Mouse (Mus musculus): ENCODE results near the gene Prkaca. TPM values are rescaled to one million over a fixed set of nuclear protein-coding genes. Genes with fewer than 3 reads are reported as not detected.
A peak's percentile ranks its signal among the peaks of the same experiment; 100 is the strongest.
"Not testable (repeated sequence)": the region's sequence is repeated elsewhere in the genome, so short reads cannot be mapped to it uniquely, and the experiment has no call there.

Gene Prkaca
- polyA plus RNA-seq, 1 experiment from 2014 or later = 156 TPM

DNA sequence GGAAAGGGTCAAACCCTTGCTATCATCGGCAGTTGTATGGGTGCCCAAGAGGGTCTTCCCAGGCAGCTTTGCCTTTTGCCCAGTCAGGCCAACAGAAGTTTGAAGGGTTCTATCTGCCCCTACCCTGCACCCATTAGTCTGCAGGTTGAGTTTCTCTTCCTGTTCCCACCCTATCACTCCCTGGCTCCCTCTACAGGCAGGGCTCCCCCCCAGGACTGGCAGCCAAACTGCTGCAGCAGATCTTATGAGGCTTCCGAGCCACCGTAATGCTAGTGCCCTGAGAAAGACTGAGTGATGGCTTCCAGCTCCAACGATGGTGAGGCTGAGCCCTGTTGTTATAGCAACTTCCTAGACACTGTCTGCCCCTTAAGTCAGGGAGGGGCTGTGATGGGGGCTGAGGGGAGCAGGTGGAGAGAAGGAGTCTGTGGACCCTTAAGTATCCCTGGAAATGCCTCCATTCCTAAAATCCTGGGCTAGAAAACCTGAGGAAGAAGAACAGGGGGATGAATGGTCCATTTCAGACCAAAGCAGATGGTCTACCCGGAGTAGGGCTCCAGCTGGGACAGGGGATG, 4.1 kb downstream of the Prkaca start:
- WGBS = 82% methylated on average over 5 of the region's 5 CpGs
- H3K4me3 ChIP-seq = no peak overlapping the region
- no peak overlapping the region for H3K9ac ChIP-seq
- H3K4me2 ChIP-seq = no peak overlapping the region; the same call in 1 of the 2 replicates
- H3K36me3 ChIP-seq = peaks cover 12% of the 10 kb centered on the region
- H3K27ac ChIP-seq = no peak overlapping the region
- no peak for ATAC-seq (ENCODE audit: borderline replicate concordance, extremely low read depth, low FRiP score, low TSS enrichment)
- H3K4me1 ChIP-seq = peaks cover 40% of the 10 kb centered on the region
- no peaks in the 10 kb centered on the region for H3K9me3 ChIP-seq
- no peaks in the 10 kb centered on the region for H3K27me3 ChIP-seq

DNA sequence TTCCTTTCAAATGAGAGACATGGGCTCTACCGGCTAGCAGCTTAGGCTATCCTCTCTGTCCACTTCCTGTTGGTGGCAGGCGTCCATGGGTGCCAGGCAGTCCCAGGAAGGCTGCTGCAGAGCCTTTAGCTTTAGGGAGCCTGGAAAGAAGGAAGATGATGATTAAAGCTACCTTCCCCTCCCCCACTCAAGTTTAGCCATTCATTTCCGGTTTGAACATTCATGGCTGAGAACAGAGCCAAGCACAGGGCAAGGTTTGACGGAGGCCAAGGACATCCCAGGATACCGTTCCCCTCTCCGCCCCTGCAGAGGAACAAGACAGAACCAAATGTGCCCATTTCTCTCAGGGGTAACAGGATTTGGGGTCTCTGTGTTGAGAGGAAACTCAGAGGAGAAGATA, 4.9 kb downstream of the Prkaca start:
- peak overlapping the region; percentile 33; the same call in 1 of the 2 replicates for H3K27ac ChIP-seq
- peaks cover 18% of the 10 kb centered on the region for H3K36me3 ChIP-seq
- no peaks in the 10 kb centered on the region for H3K9me3 ChIP-seq
- H3K4me1 ChIP-seq = peaks cover 37% of the 10 kb centered on the region
- H3K27me3 ChIP-seq = no peaks in the 10 kb centered on the region
- H3K4me3 ChIP-seq = no peak overlapping the region
- peak overlapping the region; percentile 21; the same call in 1 of the 2 replicates for H3K4me2 ChIP-seq
- H3K9ac ChIP-seq = no peak overlapping the region
- ATAC-seq (ENCODE audit: borderline replicate concordance, extremely low read depth, low FRiP score, low TSS enrichment) = no peak
- 39% methylated on average over 6 of the region's 6 CpGs for WGBS

DNA sequence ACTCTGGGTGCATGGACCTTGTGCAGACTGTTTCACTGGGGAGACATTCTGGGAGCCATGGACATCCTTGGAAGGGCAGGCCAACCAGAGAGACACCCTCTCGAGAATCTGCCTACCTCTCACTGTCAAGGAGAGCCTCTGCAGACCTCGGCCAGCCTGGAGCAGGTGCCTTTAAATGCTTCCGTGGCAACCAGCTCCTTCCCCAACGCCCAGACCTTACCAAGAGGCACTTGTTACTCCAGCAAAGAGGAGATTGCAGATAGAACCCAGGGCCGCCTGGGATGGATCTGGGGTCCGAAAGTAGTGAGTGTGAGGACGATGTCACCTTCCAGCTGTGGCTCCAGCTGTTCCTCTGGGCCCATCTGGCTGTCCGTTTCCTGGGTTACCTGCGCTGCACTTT, 5.4 kb downstream of the Prkaca start:
- Histone ChIP-seq H3K9ac (no peak overlapping the region), H3K9me3 (no peaks in the 10 kb centered on the region), H3K4me1 (peaks cover 37% of the 10 kb centered on the region), H3K36me3 (peaks cover 24% of the 10 kb centered on the region), H3K4me3 (no peak overlapping the region), H3K27ac (peak overlapping the region; percentile 33; the same call in 1 of the 2 replicates), H3K27me3 (no peaks in the 10 kb centered on the region), H3K4me2 (no peak overlapping the region)
- ATAC-seq (ENCODE audit: borderline replicate concordance, extremely low read depth, low FRiP score, low TSS enrichment) = no peak
- 63% methylated on average over 9 of the region's 9 CpGs for WGBS

DNA sequence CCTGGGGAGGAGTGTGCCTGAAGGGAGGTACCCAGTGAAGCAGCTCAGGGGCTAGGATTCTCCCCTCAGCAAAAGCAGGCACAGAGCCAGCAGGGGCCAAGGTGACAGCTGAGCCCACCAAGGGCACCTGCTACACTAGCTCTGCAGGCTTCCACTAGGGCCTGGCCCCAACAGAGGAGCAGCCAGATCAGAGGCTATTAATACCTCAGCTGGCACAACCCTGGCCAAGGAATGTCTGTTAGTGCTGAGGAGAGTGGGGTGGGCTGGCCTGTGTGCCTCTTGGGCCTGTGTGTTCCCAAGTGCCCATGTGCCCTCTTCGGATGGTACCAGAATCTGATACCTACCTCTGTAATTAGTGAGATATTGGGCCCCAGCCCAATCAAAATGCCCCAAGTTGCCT, 7.5 kb downstream of the Prkaca start:
- WGBS = 82% methylated on average over 1 of the region's 1 CpGs
- H3K36me3 ChIP-seq = peaks cover 39% of the 10 kb centered on the region
- H3K9me3 ChIP-seq = no peaks in the 10 kb centered on the region
- H3K4me3 ChIP-seq = no peak overlapping the region
- ATAC-seq (ENCODE audit: borderline replicate concordance, extremely low read depth, low FRiP score, low TSS enrichment) = 0 out of 2 replicates have a peak, but pooled peaks have one; percentile 13
- peaks cover 21% of the 10 kb centered on the region for H3K4me1 ChIP-seq
- no peak overlapping the region for H3K4me2 ChIP-seq
- no peak overlapping the region for H3K9ac ChIP-seq
- no peak overlapping the region for H3K27ac ChIP-seq
- no peaks in the 10 kb centered on the region for H3K27me3 ChIP-seq

DNA sequence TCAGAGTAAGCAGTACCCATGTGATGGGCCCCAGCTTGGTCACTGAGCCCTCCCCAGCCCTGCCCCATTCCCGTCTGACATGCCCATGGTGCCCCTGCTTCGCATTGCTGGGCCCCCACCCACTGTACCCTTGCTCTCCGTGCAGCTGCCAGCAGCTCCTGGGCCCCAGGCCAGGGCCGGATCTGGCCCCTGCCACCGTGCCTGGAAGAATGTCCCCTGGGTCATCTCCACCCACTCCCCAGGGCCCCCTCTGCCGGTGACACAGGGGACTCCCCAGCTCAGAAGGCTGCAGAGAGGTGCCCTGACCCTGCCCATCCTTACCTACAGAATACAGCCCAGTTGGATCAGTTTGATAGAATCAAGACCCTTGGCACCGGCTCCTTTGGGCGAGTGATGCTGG, 8.1 kb downstream of the Prkaca start:
- ATAC-seq (ENCODE audit: borderline replicate concordance, extremely low read depth, low FRiP score, low TSS enrichment) = no peak
- no peak overlapping the region for H3K4me2 ChIP-seq
- H3K27ac ChIP-seq = no peak overlapping the region
- no peak overlapping the region for H3K4me3 ChIP-seq
- no peak overlapping the region for H3K9ac ChIP-seq
- H3K27me3 ChIP-seq = no peaks in the 10 kb centered on the region
- peaks cover 21% of the 10 kb centered on the region for H3K4me1 ChIP-seq
- 76% methylated on average over 8 of the region's 8 CpGs for WGBS
- H3K9me3 ChIP-seq = no peaks in the 10 kb centered on the region
- H3K36me3 ChIP-seq = peaks cover 43% of the 10 kb centered on the region

DNA sequence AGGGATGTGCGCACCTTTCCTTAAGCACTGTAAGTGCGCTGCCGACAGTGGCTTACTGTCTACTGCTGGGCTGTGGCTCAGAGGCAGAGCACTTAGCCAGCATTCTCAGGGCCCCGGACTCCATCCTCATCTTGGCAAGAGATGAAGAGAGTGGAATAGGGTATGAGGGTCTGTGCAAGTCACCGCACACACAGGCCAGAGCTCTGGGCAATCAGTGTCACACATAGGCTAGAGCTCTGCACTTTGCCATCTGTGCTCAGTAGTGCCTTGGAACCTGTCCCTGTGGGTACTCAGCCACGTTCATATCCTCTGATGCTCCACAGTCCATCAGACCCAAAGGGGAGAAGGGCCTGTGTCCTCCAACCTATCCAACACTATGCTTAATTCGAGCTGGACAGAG, 8.7 kb downstream of the Prkaca start:
- ATAC-seq (ENCODE audit: borderline replicate concordance, extremely low read depth, low FRiP score, low TSS enrichment) = no peak
- no peak overlapping the region for H3K27ac ChIP-seq

DNA sequence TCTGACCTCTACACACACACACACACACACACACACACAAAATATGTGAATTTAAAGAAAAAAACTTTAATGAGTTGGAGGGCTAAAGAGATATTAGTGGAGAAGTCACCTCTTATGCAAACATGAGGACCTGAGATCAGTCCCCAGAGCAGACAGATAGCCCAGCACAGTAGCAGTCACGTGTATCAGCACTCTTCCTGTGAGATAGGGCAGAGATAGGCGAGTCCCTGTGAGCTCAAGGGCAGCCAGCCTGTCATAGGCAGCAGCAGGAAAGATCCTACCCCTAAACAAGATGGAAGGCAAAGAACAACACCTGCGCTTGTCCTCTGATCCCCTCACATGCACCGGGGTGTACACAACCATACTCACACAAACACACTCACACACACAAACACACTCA, 9.7 kb downstream of the Prkaca start:
- Histone ChIP-seq H3K4me3 (no peak overlapping the region), H3K9ac (no peak overlapping the region), H3K4me1 (peaks cover 9% of the 10 kb centered on the region), H3K9me3 (no peaks in the 10 kb centered on the region), H3K27ac (no peak overlapping the region), H3K4me2 (no peak overlapping the region), H3K27me3 (no peaks in the 10 kb centered on the region), H3K36me3 (peaks cover 59% of the 10 kb centered on the region)
- no peak for ATAC-seq (ENCODE audit: borderline replicate concordance, extremely low read depth, low FRiP score, low TSS enrichment)
- 77% methylated on average over 4 of the region's 4 CpGs for WGBS

More for the DNA sequence above, 8.7 kb downstream of the Prkaca start:
- Histone ChIP-seq H3K36me3 (peaks cover 50% of the 10 kb centered on the region), H3K27me3 (no peaks in the 10 kb centered on the region), H3K4me2 (no peak overlapping the region), H3K4me1 (peaks cover 18% of the 10 kb centered on the region), H3K9ac (no peak overlapping the region), H3K9me3 (no peaks in the 10 kb centered on the region), H3K4me3 (no peak overlapping the region)
- 89% methylated on average over 7 of the region's 7 CpGs for WGBS

DNA sequence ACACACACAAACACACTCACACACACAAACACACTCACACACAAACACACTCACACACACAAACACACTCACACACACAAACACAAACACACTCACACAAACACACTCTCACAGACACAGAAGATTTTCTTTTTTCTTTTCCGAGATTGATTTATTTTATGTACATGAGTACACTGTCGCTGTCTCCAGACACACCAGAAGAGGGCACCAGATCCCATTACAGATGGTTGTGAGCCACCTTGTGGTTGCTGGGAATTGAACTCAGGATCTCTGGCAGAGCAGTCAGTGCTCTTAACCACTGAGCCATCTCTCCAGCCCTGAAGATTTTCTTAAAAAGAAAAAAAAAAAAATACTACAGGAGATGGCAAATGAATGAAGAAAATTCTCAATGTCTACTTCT, 10.4 kb downstream of the Prkaca start:
- not testable (repeated sequence) for H3K4me3 ChIP-seq; H3K9me3 ChIP-seq; H3K27me3 ChIP-seq; H3K9ac ChIP-seq; H3K4me1 ChIP-seq; H3K27ac ChIP-seq; ATAC-seq (ENCODE audit: borderline replicate concordance, extremely low read depth, low FRiP score, low TSS enrichment); H3K4me2 ChIP-seq
- WGBS = 94% methylated on average over 2 of the region's 2 CpGs
- H3K36me3 ChIP-seq = peaks cover 67% of the 10 kb centered on the region

DNA sequence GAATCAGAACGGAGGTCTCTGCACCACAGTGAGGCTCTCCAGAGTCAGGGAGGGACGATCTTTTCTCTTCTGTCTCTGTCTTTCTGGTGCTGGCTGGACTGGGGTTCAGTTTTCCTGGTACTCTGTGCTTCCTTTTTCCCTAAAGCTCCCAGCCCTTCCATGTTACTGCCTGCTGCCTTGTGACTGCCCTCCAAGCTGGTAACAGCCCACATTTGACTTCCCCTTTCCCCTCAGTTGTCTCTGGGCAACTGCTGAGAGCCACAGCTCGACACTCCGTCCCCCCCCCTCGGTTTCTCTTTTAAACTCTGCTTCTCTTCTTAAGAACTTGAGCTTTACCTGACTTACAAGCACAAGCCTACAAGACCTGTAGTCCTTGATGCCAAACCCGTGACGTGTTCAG, 16.4 kb downstream of the Prkaca start:
- Histone ChIP-seq H3K9me3 (no peaks in the 10 kb centered on the region), H3K36me3 (peaks cover 86% of the 10 kb centered on the region)
- WGBS = 83% methylated on average over 7 of the region's 7 CpGs

DNA sequence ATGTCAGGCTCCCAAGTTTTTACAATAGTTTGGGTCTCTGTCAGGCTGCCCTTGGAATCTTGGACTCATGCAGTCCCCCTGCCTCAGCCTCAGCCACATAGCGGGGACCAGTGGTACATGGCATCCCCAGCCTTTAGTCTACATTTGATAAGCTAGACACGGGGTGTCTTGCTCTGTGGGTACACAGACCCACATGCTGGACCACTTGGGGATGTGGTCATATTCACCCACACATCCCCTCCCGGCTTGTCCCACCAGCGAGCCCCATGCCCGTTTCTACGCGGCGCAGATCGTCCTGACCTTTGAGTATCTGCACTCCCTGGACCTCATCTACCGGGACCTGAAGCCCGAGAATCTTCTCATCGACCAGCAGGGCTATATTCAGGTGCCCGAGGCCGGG, 17.4 kb downstream of the Prkaca start:
- Histone ChIP-seq H3K4me1 (no peaks in the 10 kb centered on the region), H3K27ac (no peak overlapping the region), H3K36me3 (peaks cover 87% of the 10 kb centered on the region), H3K4me2 (no peak overlapping the region), H3K9ac (no peak overlapping the region), H3K27me3 (no peaks in the 10 kb centered on the region), H3K4me3 (no peak overlapping the region), H3K9me3 (no peaks in the 10 kb centered on the region)
- no peak for ATAC-seq (ENCODE audit: borderline replicate concordance, extremely low read depth, low FRiP score, low TSS enrichment)
- 93% methylated on average over 14 of the region's 14 CpGs for WGBS

More for the DNA sequence above, 16.4 kb downstream of the Prkaca start:
- Histone ChIP-seq H3K27me3 (no peaks in the 10 kb centered on the region), H3K4me1 (no peaks in the 10 kb centered on the region), H3K4me2 (no peak overlapping the region), H3K27ac (no peak overlapping the region), H3K9ac (no peak overlapping the region), H3K4me3 (no peak overlapping the region)
- ATAC-seq (ENCODE audit: borderline replicate concordance, extremely low read depth, low FRiP score, low TSS enrichment) = no peak

DNA sequence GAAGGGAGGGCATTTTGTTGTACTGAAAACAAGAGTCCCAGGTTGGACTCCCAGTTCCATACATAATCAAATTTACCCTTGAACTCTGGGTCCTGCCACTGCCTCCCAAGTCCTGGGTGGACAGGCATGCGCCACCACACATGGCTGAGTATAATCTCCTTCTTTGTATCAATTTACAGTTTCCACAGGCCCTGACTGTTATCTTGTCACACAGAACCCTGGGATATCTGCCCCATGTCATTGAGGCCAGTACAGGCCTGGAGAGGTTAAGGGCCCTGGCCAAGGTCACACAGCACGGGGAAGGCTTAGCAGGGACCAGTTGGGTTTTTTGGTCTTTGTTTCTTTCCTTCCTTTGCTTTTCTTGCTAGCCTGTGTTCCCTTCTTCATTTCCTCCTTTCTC, 19.7 kb downstream of the Prkaca start:
- Histone ChIP-seq H3K27ac (no peak overlapping the region), H3K4me2 (no peak overlapping the region), H3K4me1 (peaks cover 7% of the 10 kb centered on the region; the same call in 1 of the 2 replicates), H3K4me3 (no peak overlapping the region), H3K9ac (no peak overlapping the region), H3K36me3 (peaks cover 68% of the 10 kb centered on the region), H3K9me3 (no peaks in the 10 kb centered on the region), H3K27me3 (no peaks in the 10 kb centered on the region)
- ATAC-seq (ENCODE audit: borderline replicate concordance, extremely low read depth, low FRiP score, low TSS enrichment) = no peak
- 83% methylated on average over 2 of the region's 2 CpGs for WGBS

DNA sequence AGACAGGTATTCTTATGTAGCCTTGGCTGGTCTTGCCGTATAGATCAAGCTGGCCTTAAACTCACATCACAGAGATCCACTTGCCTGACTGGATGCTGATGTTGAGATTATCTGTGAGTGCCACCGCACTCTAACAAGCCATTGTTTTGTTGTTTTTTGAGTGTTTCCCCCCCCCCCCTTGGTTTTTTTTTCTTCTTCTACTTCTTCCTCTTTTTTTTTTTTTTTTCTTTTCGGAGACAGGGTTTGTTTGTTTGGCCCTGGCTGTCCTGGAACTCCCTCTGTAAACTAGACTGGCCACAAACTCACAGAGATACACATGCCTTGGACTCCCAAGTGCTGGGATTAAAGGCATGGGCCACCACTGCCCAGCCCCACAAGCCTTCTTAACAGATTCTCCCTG, 21.2 kb downstream of the Prkaca start:
- H3K4me2 ChIP-seq = no peak overlapping the region
- no peak overlapping the region for H3K9ac ChIP-seq
- 76% methylated on average over 3 of the region's 3 CpGs for WGBS
- H3K36me3 ChIP-seq = peaks cover 52% of the 10 kb centered on the region
- no peak overlapping the region for H3K27ac ChIP-seq
- ATAC-seq (ENCODE audit: borderline replicate concordance, extremely low read depth, low FRiP score, low TSS enrichment) = no peak
- no peak overlapping the region for H3K4me3 ChIP-seq
- no peaks in the 10 kb centered on the region for H3K27me3 ChIP-seq
- H3K4me1 ChIP-seq = peaks cover 11% of the 10 kb centered on the region
- no peaks in the 10 kb centered on the region for H3K9me3 ChIP-seq

DNA sequence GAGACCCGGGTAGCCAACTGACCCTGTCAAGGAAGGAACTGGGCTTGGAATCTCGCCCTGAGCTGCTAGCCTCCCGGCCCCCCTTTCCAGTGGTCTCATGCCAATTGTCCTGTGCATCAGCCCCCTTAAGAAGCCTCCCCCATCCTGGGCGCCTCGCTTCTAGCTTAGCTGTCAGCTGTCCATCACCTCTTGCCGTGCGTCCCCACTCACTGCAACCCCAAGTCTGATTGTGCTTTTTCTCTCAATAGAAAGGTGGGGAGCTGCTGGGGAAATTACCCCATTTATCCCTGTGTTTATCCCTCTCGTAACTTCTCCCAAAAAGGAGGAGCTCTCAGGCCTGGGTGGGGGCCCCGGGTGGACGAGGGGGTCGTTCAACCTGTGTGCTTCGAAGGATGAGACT, 23.2 kb downstream of the Prkaca start:
- H3K36me3 ChIP-seq = peaks cover 50% of the 10 kb centered on the region
- no peaks in the 10 kb centered on the region for H3K9me3 ChIP-seq
- peak overlapping the region; percentile 85 for H3K4me3 ChIP-seq
- H3K9ac ChIP-seq = 0 out of 2 replicates have a peak overlapping the region, but pooled peaks have one; percentile 70
- no peaks in the 10 kb centered on the region for H3K27me3 ChIP-seq
- ATAC-seq (ENCODE audit: borderline replicate concordance, extremely low read depth, low FRiP score, low TSS enrichment) = no peak
- peaks cover 31% of the 10 kb centered on the region for H3K4me1 ChIP-seq
- H3K4me2 ChIP-seq = peak overlapping the region; percentile 82
- 20% methylated on average over 12 of the region's 12 CpGs for WGBS
- peak overlapping the region; percentile 95 for H3K27ac ChIP-seq
